Mouse (Mus musculus): ENCODE measurements around the gene Ly6g6f. TPM values are rescaled to one million over a fixed set of nuclear protein-coding genes. Genes with fewer than 3 reads are reported as not detected.

Ly6g6f gene
- polyA plus RNA-seq, 1 experiment from 2014 or later: not detected

DNA sequence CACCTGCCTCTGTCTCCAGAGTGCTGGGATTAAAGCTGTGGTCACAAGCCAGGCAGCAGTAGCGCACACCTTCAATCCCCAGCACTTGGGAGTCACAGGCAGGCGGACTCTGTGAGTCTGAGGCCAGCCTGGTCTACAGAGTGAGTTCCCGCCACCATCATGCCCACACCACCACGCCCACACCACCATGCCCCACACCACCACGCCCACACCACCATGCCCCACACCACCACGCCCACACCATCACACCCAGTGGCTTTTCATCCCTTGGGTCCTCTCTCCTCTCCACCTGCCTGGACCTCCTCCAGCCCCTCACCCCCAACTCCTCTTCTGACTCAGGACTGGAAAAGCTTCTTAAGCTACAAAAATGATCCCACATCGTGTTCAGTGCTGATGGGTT is 53.5 kb downstream of the Ly6g6f start:
- 0 out of 2 replicates have a peak, but pooled peaks cover 2% of the 10 kb centered on the region for H3K4me1 ChIP-seq (ENCODE audit: control insufficient read depth, insufficient read depth, low read length)
- H3K9me3 ChIP-seq (ENCODE audit: control insufficient read depth, low read length): no peaks in the 10 kb centered on the region
- no peak overlapping the region for H3K9ac ChIP-seq (replicated peaks; ENCODE audit: low read depth, low read length)
- no peaks in the 10 kb centered on the region for H3K36me3 ChIP-seq (ENCODE audit: control insufficient read depth, insufficient read depth, low read length)
- no peak overlapping the region for H3K4me3 ChIP-seq (ENCODE audit: low read depth, low read length)
- H3K4me2 ChIP-seq (ENCODE audit: low read depth, low read length): no peak overlapping the region
- H3K27me3 ChIP-seq (ENCODE audit: control insufficient read depth, insufficient read depth, low read length): no peaks in the 10 kb centered on the region
- WGBS: 88% methylated on average over 7 of the region's 7 CpGs
- no peak overlapping the region for H3K27ac ChIP-seq (ENCODE audit: low read depth, low read length)
- ATAC-seq (ENCODE audit: low read depth): no peak

DNA sequence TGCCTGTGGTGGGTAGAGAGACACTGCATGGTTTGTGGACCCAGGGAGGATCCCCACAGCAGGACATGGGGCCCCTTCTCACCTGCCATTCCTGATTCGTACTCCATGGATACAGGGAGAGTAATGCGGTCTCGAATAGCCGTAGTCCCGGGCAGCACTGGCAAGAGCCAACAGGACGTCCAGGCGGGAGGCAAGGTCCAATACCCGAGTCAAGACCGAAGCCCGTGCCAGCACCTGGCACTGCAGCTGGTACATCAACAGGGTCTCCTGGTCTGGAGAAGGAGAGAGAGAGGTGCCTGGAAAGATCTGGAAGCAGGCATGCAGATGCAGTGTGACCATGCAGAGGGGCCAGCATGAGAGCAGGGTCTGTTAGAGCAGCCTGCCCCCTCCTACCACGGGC is 54.1 kb downstream of the Ly6g6f start:
- no peaks in the 10 kb centered on the region for H3K9me3 ChIP-seq (ENCODE audit: control insufficient read depth, low read length)
- 88% methylated on average over 11 of the region's 11 CpGs for WGBS
- no peaks in the 10 kb centered on the region for H3K27me3 ChIP-seq (ENCODE audit: control insufficient read depth, insufficient read depth, low read length)
- H3K4me1 ChIP-seq (ENCODE audit: control insufficient read depth, insufficient read depth, low read length): 0 out of 2 replicates have a peak, but pooled peaks cover 2% of the 10 kb centered on the region
- no peaks in the 10 kb centered on the region for H3K36me3 ChIP-seq (ENCODE audit: control insufficient read depth, insufficient read depth, low read length)
- no peak for ATAC-seq (ENCODE audit: low read depth)
- H3K4me2 ChIP-seq (ENCODE audit: low read depth, low read length): no peak overlapping the region
- H3K9ac ChIP-seq (replicated peaks; ENCODE audit: low read depth, low read length): no peak overlapping the region
- no peak overlapping the region for H3K27ac ChIP-seq (ENCODE audit: low read depth, low read length)
- no peak overlapping the region for H3K4me3 ChIP-seq (ENCODE audit: low read depth, low read length)

Other genes starting within 250 kb of the Ly6g6f start
- 30.5 and 37.7 TPM in 2 replicates for gene Stk19, start 248.7 kb downstream of the Ly6g6f start, polyA plus RNA-seq (2014; fragmentation: Nextera tagmentation; extraction: Ambion mirVana)
- 59.4 and 67.7 TPM in 2 replicates for gene Dxo, start 248.6 kb downstream of the Ly6g6f start, polyA plus RNA-seq (2014; fragmentation: Nextera tagmentation; extraction: Ambion mirVana)
- gene Skiv2l, start 235.4 kb downstream of the Ly6g6f start, polyA plus RNA-seq (2014; fragmentation: Nextera tagmentation; extraction: Ambion mirVana): 46.2 and 57.7 TPM in 2 replicates
- 78.3 and 78.9 TPM in 2 replicates for gene Nelfe, start 235.2 kb downstream of the Ly6g6f start, polyA plus RNA-seq (2014; fragmentation: Nextera tagmentation; extraction: Ambion mirVana)
- 1.3 and 2.0 TPM in 2 replicates for gene Cfb, start 223.1 kb downstream of the Ly6g6f start, polyA plus RNA-seq (2014; fragmentation: Nextera tagmentation; extraction: Ambion mirVana)
- 2.2 and 2.3 TPM in 2 replicates for gene Zbtb12, start 206.1 kb downstream of the Ly6g6f start, polyA plus RNA-seq (2014; fragmentation: Nextera tagmentation; extraction: Ambion mirVana)
- gene Gm20547, start 203.6 kb downstream of the Ly6g6f start, polyA plus RNA-seq (2014; fragmentation: Nextera tagmentation; extraction: Ambion mirVana): not detected in 2 replicates
- 1.5 and 2.1 TPM in 2 replicates for gene C2, start 187.3 kb downstream of the Ly6g6f start, polyA plus RNA-seq (2014; fragmentation: Nextera tagmentation; extraction: Ambion mirVana)
- 78.1 and 86.8 TPM in 2 replicates for gene Ehmt2, start 187.1 kb downstream of the Ly6g6f start, polyA plus RNA-seq (2014; fragmentation: Nextera tagmentation; extraction: Ambion mirVana)
- not detected in 2 replicates for gene Slc44a4, start 171.1 kb downstream of the Ly6g6f start, polyA plus RNA-seq (2014; fragmentation: Nextera tagmentation; extraction: Ambion mirVana)
- 27.4 and 30.1 TPM in 2 replicates for gene Neu1, start 154.4 kb downstream of the Ly6g6f start, polyA plus RNA-seq (2014; fragmentation: Nextera tagmentation; extraction: Ambion mirVana)
- gene Hspa1b, start 126.4 kb downstream of the Ly6g6f start, polyA plus RNA-seq (2014; fragmentation: Nextera tagmentation; extraction: Ambion mirVana): 0.27 and 0.35 TPM in 2 replicates
- gene Gm20481, start 115.7 kb downstream of the Ly6g6f start, polyA plus RNA-seq (2014; fragmentation: Nextera tagmentation; extraction: Ambion mirVana): not detected in 2 replicates
- gene Hspa1a, start 113.5 kb downstream of the Ly6g6f start, polyA plus RNA-seq (2014; fragmentation: Nextera tagmentation; extraction: Ambion mirVana): 7.0 and 7.6 TPM in 2 replicates
- gene Hspa1l, start 112.9 kb downstream of the Ly6g6f start, polyA plus RNA-seq (2014; fragmentation: Nextera tagmentation; extraction: Ambion mirVana): 1.6 and 2.8 TPM in 2 replicates
- gene Lsm2, start 103.7 kb downstream of the Ly6g6f start, polyA plus RNA-seq (2014; fragmentation: Nextera tagmentation; extraction: Ambion mirVana): 89.1 and 89.5 TPM in 2 replicates
- gene Vars, start 84.6 kb downstream of the Ly6g6f start, polyA plus RNA-seq (2014; fragmentation: Nextera tagmentation; extraction: Ambion mirVana): 51.4 and 56.9 TPM in 2 replicates
- 0.11 and 0.15 TPM in 2 replicates for gene Vwa7, start 69.0 kb downstream of the Ly6g6f start, polyA plus RNA-seq (2014; fragmentation: Nextera tagmentation; extraction: Ambion mirVana)
- 2.1 and 2.2 TPM in 2 replicates for gene Sapcd1, start 57.6 kb downstream of the Ly6g6f start, polyA plus RNA-seq (2014; fragmentation: Nextera tagmentation; extraction: Ambion mirVana)
- gene Msh5, start 38.9 kb downstream of the Ly6g6f start, polyA plus RNA-seq (2014; fragmentation: Nextera tagmentation; extraction: Ambion mirVana): 1.9 and 2.2 TPM in 2 replicates
- gene Clic1, start 35.6 kb downstream of the Ly6g6f start, polyA plus RNA-seq (2014; fragmentation: Nextera tagmentation; extraction: Ambion mirVana): 13.3 and 37.0 TPM in 2 replicates
- gene Ddah2, start 26.6 kb downstream of the Ly6g6f start, polyA plus RNA-seq (2014; fragmentation: Nextera tagmentation; extraction: Ambion mirVana): 269 and 303 TPM in 2 replicates
- gene Ly6g6c, start 20.2 kb downstream of the Ly6g6f start, polyA plus RNA-seq (2014; fragmentation: Nextera tagmentation; extraction: Ambion mirVana): not detected in 2 replicates
- 0.12 and 0.15 TPM in 2 replicates for gene Mpig6b, start 19.4 kb downstream of the Ly6g6f start, polyA plus RNA-seq (2014; fragmentation: Nextera tagmentation; extraction: Ambion mirVana)
- gene Ly6g6e, start 8.7 kb downstream of the Ly6g6f start, polyA plus RNA-seq (2014; fragmentation: Nextera tagmentation; extraction: Ambion mirVana): 0.46 and 0.66 TPM in 2 replicates
- 0.84 and 1.8 TPM in 2 replicates for gene Ly6g6d, start 7.5 kb downstream of the Ly6g6f start, polyA plus RNA-seq (2014; fragmentation: Nextera tagmentation; extraction: Ambion mirVana)
- 82.3 and 92.5 TPM in 2 replicates for gene Abhd16a, start 3.7 kb upstream of the Ly6g6f start, polyA plus RNA-seq (2014; fragmentation: Nextera tagmentation; extraction: Ambion mirVana)
- not detected in 2 replicates for gene Ly6g5c, start 22.7 kb upstream of the Ly6g6f start, polyA plus RNA-seq (2014; fragmentation: Nextera tagmentation; extraction: Ambion mirVana)
- 0.52 and 0.92 TPM in 2 replicates for gene Ly6g5b, start 29.8 kb upstream of the Ly6g6f start, polyA plus RNA-seq (2014; fragmentation: Nextera tagmentation; extraction: Ambion mirVana)
- 22.2 and 23.7 TPM in 2 replicates for gene Gpank1, start 35.8 kb upstream of the Ly6g6f start, polyA plus RNA-seq (2014; fragmentation: Nextera tagmentation; extraction: Ambion mirVana)
- gene Csnk2b, start 36.4 kb upstream of the Ly6g6f start, polyA plus RNA-seq (2014; fragmentation: Nextera tagmentation; extraction: Ambion mirVana): 361 and 363 TPM in 2 replicates
- 8.1 and 9.7 TPM in 2 replicates for gene D17H6S53E, start 40.8 kb upstream of the Ly6g6f start, polyA plus RNA-seq (2014; fragmentation: Nextera tagmentation; extraction: Ambion mirVana)
- gene Apom, start 46.4 kb upstream of the Ly6g6f start, polyA plus RNA-seq (2014; fragmentation: Nextera tagmentation; extraction: Ambion mirVana): 0.75 and 0.89 TPM in 2 replicates
- 88.3 and 102 TPM in 2 replicates for gene Bag6, start 49.6 kb upstream of the Ly6g6f start, polyA plus RNA-seq (2014; fragmentation: Nextera tagmentation; extraction: Ambion mirVana)
- 181 and 195 TPM in 2 replicates for gene Prrc2a, start 79.3 kb upstream of the Ly6g6f start, polyA plus RNA-seq (2014; fragmentation: Nextera tagmentation; extraction: Ambion mirVana)
- gene Aif1, start 90.5 kb upstream of the Ly6g6f start, polyA plus RNA-seq (2014; fragmentation: Nextera tagmentation; extraction: Ambion mirVana): 6.7 and 10.7 TPM in 2 replicates
- gene Lst1, start 102.8 kb upstream of the Ly6g6f start, polyA plus RNA-seq (2014; fragmentation: Nextera tagmentation; extraction: Ambion mirVana): 3.7 and 8.8 TPM in 2 replicates
- gene Ltb, start 108.8 kb upstream of the Ly6g6f start, polyA plus RNA-seq (2014; fragmentation: Nextera tagmentation; extraction: Ambion mirVana): 0.31 and 0.62 TPM in 2 replicates
- not detected in 2 replicates for gene Tnf, start 116.4 kb upstream of the Ly6g6f start, polyA plus RNA-seq (2014; fragmentation: Nextera tagmentation; extraction: Ambion mirVana)
- gene Lta, start 119.7 kb upstream of the Ly6g6f start, polyA plus RNA-seq (2014; fragmentation: Nextera tagmentation; extraction: Ambion mirVana): 0.24 and 0.26 TPM in 2 replicates
- 0.44 TPM in 1 of 2 replicates, not detected in the other for gene Gm16181, start 135.2 kb upstream of the Ly6g6f start, polyA plus RNA-seq (2014; fragmentation: Nextera tagmentation; extraction: Ambion mirVana)
- 118 and 154 TPM in 2 replicates for gene Atp6v1g2, start 148.1 kb upstream of the Ly6g6f start, polyA plus RNA-seq (2014; fragmentation: Nextera tagmentation; extraction: Ambion mirVana)
- gene Nfkbil1, start 150.2 kb upstream of the Ly6g6f start, polyA plus RNA-seq (2014; fragmentation: Nextera tagmentation; extraction: Ambion mirVana): 3.4 and 4.3 TPM in 2 replicates
- gene Ddx39b, start 156.1 kb upstream of the Ly6g6f start, polyA plus RNA-seq (2014; fragmentation: Nextera tagmentation; extraction: Ambion mirVana): 373 and 383 TPM in 2 replicates
- 99.9 and 111 TPM in 2 replicates for gene H2-D1, start 177.1 kb upstream of the Ly6g6f start, polyA plus RNA-seq (2014; fragmentation: Nextera tagmentation; extraction: Ambion mirVana)
- 0.48 TPM in 1 of 2 replicates, not detected in the other for gene H2-Q1, start 234.8 kb upstream of the Ly6g6f start, polyA plus RNA-seq (2014; fragmentation: Nextera tagmentation; extraction: Ambion mirVana)

All from neural tube, embryonic 14.5 days (tissue).